In genomic region chr13:59881989-59882784, GRCm38 (mm10) we compare ENCODE assay signal across 8 mouse cellular contexts. TPM values are rescaled to one million over a fixed set of nuclear protein-coding genes. Genes with fewer than 3 reads are reported as not detected.
DNase-seq lines count a peak whose midpoint lies in the region; ATAC-seq and TF ChIP-seq lines count a peak whose summit lies in the region.
"Had no signal": no experiment of that assay in that cellular context is flagged by ENCODE, and none has a peak within 500 bp of the region (broad histone marks: within the 10 kb centered on the region; RNA-seq: fewer than 3 reads in every experiment).

No protein-coding gene starts in this region.

- H3K9ac ChIP-seq in lung, postnatal 0 days (replicated peaks; ENCODE audit: low read depth), result no peak overlapping the region
- no peak overlapping the region for H3K9ac ChIP-seq in forebrain, embryonic 13.5 days
- 0 out of 2 replicates have a peak overlapping the region, but pooled peaks have one; percentile 18 for H3K9ac ChIP-seq in stomach, postnatal 0 days (ENCODE audit: low read length)

- no peak overlapping the region for H3K4me3 ChIP-seq in lung, postnatal 0 days (ENCODE audit: low read depth, low read length)
- H3K4me3 ChIP-seq in lung, adult 2 months (replicated peaks; ENCODE audit: extremely low read depth, low read depth, low read length), result no peak overlapping the region
- H3K4me3 ChIP-seq in forebrain, embryonic 13.5 days, result no peak overlapping the region
- H3K4me3 ChIP-seq in stomach, postnatal 0 days (ENCODE audit: low read depth, low read length), result no peak overlapping the region

- ATAC-seq in lung, postnatal 0 days, result no peak
- ATAC-seq in forebrain, embryonic 13.5 days, result no peak
- no peak; the same call in 1 of the 2 replicates for ATAC-seq in stomach, postnatal 0 days (ENCODE audit: low FRiP score, low TSS enrichment)
- ATAC-seq: Patski had no signal

- H3K27me3 ChIP-seq in lung, postnatal 0 days (replicated peaks; ENCODE audit: insufficient read depth, low read length), result 0 out of 2 replicates have a peak, but pooled peaks cover 3% of the 10 kb centered on the region
- no peaks in the 10 kb centered on the region for H3K27me3 ChIP-seq in forebrain, embryonic 13.5 days
- H3K27me3 ChIP-seq in stomach, postnatal 0 days (ENCODE audit: control insufficient read depth, insufficient read depth, low read length), result no peaks in the 10 kb centered on the region
- H3K27me3 ChIP-seq: Patski had no signal

- H3K27ac ChIP-seq in lung, postnatal 0 days (ENCODE audit: low read length), result no peak overlapping the region
- H3K27ac ChIP-seq in forebrain, embryonic 13.5 days, result peak overlapping the region; percentile 31; the same call in 1 of the 2 replicates
- H3K27ac ChIP-seq in stomach, postnatal 0 days (replicated peaks), result peak overlapping the region; percentile 40; the same call in 1 of the 2 replicates

- WGBS in lung, postnatal 0 days, result 28% methylated on average over 18 of the region's 19 CpGs
- WGBS in lung, adult 2 months, result 34% methylated on average over 16 of the region's 19 CpGs
- 16% methylated on average over 19 of the region's 19 CpGs for WGBS in forebrain, embryonic 13.5 days
- WGBS in stomach, postnatal 0 days, result 35% methylated on average over 14 of the region's 19 CpGs

- H3K4me2 ChIP-seq in lung, postnatal 0 days (replicated peaks; ENCODE audit: low read depth, low read length), result peak overlapping the region; percentile 28; the same call in 1 of the 2 replicates
- H3K4me2 ChIP-seq in forebrain, embryonic 13.5 days, result peak overlapping the region; percentile 40
- peak overlapping the region; percentile 32; the same call in 1 of the 2 replicates for H3K4me2 ChIP-seq in stomach, postnatal 0 days (replicated peaks; ENCODE audit: low read depth)

- no peak for TF ChIP-seq CTCF in lung, postnatal 0 days (IDR thresholded peaks at IDR 0.05)
- no peak for TF ChIP-seq CTCF in lung, adult 2 months (IDR thresholded peaks at IDR 0.05; ENCODE audit: insufficient read depth, low read length)
- no peak for TF ChIP-seq CTCF in stomach, postnatal 0 days (IDR thresholded peaks at IDR 0.05; ENCODE audit: low read depth)

- no peaks in the 10 kb centered on the region for H3K9me3 ChIP-seq in lung, postnatal 0 days (ENCODE audit: low read length)
- H3K9me3 ChIP-seq in forebrain, embryonic 13.5 days (replicated peaks), result peaks cover 9% of the 10 kb centered on the region; the same call in 1 of the 2 replicates
- no peaks in the 10 kb centered on the region for H3K9me3 ChIP-seq in stomach, postnatal 0 days (ENCODE audit: control insufficient read depth, low read length)

- no peaks in the 10 kb centered on the region for H3K36me3 ChIP-seq in lung, postnatal 0 days (ENCODE audit: insufficient read depth, low read length)
- no peaks in the 10 kb centered on the region for H3K36me3 ChIP-seq in forebrain, embryonic 13.5 days (ENCODE audit: poor library complexity, severe bottlenecking)
- H3K36me3 ChIP-seq in stomach, postnatal 0 days (ENCODE audit: control insufficient read depth, insufficient read depth, low read length), result no peaks in the 10 kb centered on the region

- no peak for TF ChIP-seq EP300 in lung, postnatal 0 days (IDR thresholded peaks at IDR 0.05)
- TF ChIP-seq EP300 in stomach, postnatal 0 days (optimal IDR thresholded peaks at IDR 0.05), result no peak

- DNase-seq in lung, postnatal 0 days (ENCODE audit: low spot score), result no peak
- no peak for DNase-seq in lung, adult 2 months
- peak; percentile 22 for DNase-seq in kidney, postnatal 10 days
- no peak for DNase-seq in stomach, postnatal 0 days (ENCODE audit: low spot score)
- DNase-seq in left cerebral cortex, postnatal 10 days (ENCODE audit: extremely low spot score in 1 of 2, low spot score in 2 of 2), result no peak
- no peak for DNase-seq in adipocyte (ENCODE audit: low spot score)

- no peak for TF ChIP-seq POLR2A in lung, adult 2 months (IDR thresholded peaks at IDR 0.05; ENCODE audit: borderline replicate concordance, extremely low read depth, low read depth, low read length)

- intact Hi-C loops in left cerebral cortex, postnatal 10 days (cut with DNase I), result no loop called here

- H3K4me1 ChIP-seq in lung, postnatal 0 days (ENCODE audit: insufficient read depth, low read depth, low read length), result no peaks in the 10 kb centered on the region
- no peaks in the 10 kb centered on the region for H3K4me1 ChIP-seq in lung, adult 2 months (ENCODE audit: control insufficient read depth, insufficient read depth, low read length)
- peaks cover 7% of the 10 kb centered on the region for H3K4me1 ChIP-seq in forebrain, embryonic 13.5 days
- H3K4me1 ChIP-seq in stomach, postnatal 0 days (replicated peaks; ENCODE audit: control insufficient read depth, insufficient read depth), result no peaks in the 10 kb centered on the region

RNA-seq across cellular contexts. Expression of gene Tut7, which starts 59.2 kb away (rescaled TPM):
- 41.5 and 50.4 TPM in 2 replicates for polyA plus RNA-seq in lung, postnatal 0 days (2015; fragmentation: Nextera tagmentation; extraction: Ambion mirVana)
- polyA plus RNA-seq in lung, adult 2 months (2012; rRNA removed), result 20.1 and 24.5 TPM in 2 replicates
- 48.2 and 56.5 TPM in 2 replicates for polyA plus RNA-seq in forebrain, embryonic 13.5 days (2015; fragmentation: Nextera tagmentation; extraction: Ambion mirVana)
- polyA plus RNA-seq in stomach, postnatal 0 days (2015; fragmentation: Nextera tagmentation; extraction: Ambion mirVana), result 29.1 and 31.6 TPM in 2 replicates
- 10 to 100 TPM; 67.4 to 67.6 TPM for total RNA-seq in left cerebral cortex, postnatal 10 days (2021)
